Mouse (Mus musculus) retina, postnatal 1 day (tissue): ENCODE results near the gene Efemp1.

Experiments
- DNase-seq: peaks from one replicate; pipeline ENCODE4 v3.0.0-alpha.2; 2012

The Efemp1 gene

DNA sequence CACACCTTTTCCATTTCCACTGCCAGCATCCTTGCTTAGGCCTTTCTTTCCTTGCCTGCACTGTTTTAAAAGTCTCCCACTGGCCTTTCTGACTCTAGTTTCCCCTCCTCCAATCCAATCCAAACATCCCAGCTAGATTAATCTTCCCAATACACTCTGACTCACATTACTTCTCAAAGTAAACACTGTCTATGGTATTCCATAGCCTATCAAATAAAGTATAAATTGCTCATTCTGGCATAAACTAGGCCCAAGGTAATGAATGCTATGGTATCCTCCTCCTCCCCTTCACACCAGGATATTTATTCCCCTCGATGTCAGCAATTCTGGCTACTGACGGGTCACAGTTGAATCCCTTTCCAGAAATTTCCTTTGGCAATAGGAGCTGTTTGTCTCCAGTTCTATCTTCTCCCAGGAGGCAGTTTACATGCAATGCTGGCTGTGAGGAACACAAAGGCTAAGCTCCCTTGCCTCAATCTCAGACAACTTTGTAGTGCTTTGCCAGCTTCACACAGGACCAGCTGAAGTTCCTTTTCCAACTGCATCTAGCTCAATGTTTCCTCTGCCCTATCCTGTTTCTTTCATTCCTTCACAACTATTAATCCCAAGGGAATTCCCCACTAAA lies 98.7 kb downstream of the Efemp1 start:
- DNase-seq: no peak

DNA sequence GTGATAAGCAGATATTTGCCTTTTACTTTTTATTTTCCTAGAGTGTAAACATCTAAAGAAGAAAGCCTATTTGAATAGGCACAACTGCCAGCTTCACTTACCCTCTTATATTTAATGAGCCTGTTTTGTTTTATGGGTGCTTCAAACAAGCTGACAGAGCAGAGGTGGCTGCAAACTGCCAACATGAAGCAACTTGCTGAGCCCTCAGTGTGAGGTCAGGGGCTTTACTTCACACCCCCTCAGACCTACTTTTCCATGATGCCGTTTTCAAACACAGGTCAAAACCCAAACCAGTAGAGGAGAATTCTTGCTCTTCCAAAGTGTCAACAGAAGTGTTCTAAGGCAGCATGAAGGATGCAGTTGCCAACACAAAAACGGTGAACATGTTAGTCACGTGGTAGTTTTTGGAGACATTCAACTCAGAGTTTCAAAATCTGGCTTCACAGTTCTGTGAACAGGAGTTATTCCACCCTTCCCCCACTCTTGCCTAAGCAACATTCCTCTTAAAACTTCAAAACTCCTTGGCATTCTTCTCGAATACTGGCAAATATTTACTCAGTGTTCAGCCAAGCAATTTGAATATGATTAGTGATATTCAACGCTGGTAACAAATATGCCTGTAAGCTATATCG lies 101.8 kb downstream of the Efemp1 start:
- peak; percentile 7 for DNase-seq

DNA sequence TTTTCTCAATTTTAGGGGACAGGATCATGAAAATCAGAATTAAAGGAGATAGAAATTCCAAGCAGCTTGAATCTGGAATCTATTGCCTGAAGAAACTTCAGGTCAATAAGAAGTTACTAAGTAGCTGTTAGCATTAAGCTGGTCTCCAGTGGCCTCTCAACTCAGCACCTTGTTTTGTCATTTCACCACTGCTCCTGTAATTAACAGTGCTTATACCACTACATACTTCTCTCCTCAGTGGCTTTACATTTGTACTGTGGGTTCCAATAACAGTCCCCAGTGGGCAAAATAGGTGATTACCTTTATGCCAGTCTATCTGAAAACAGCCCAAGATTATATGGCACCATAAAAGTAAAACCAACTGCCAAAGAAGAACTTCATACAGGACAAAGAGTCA lies 102.3 kb downstream of the Efemp1 start:
- no peak for DNase-seq

DNA sequence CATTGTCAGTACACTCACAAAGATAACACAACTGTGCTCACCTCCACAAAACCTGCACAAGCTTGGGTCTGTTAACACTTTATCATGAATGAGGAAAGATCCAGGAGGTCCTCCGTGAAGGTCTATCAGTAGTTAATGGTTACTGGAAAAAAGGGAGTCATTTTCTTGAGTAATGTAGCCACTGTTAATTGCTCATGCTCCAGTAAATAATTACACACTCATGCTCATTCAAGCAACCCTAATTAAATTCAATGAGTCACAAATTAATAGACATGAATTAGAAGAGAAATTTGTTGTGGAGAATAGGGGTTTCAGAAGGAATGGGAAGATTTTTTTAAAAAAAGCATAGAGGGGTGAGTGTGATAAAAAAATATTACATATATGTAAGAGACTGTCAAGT lies 108.4 kb downstream of the Efemp1 start:
- peak; percentile 30 for DNase-seq
